Mouse (Mus musculus) erythroblast, embryonic 14.5 days (primary cell): ENCODE data around the gene Akt2.

Experiments used
- GATA1 ChIP-seq: IDR thresholded peaks from 2 replicates; pipeline ENCODE4 v1.6.1; 2012; ENCODE audit warnings: low read length, inconsistent platforms, mixed read lengths
- TAL1 ChIP-seq: IDR thresholded peaks from 3 replicates; pipeline ENCODE4 v1.6.1; 2012; ENCODE audit warnings: low read length, inconsistent platforms, mixed read lengths

- TF ChIP-seq TAL1 (no peak), GATA1 (no peak)
Measured at GRCm38 (mm10) chr7:27688246-27688788, 97.0 kb downstream of the Akt2 start.
